8 mouse cellular contexts compared by ENCODE assay signal in the genomic region with DNA sequence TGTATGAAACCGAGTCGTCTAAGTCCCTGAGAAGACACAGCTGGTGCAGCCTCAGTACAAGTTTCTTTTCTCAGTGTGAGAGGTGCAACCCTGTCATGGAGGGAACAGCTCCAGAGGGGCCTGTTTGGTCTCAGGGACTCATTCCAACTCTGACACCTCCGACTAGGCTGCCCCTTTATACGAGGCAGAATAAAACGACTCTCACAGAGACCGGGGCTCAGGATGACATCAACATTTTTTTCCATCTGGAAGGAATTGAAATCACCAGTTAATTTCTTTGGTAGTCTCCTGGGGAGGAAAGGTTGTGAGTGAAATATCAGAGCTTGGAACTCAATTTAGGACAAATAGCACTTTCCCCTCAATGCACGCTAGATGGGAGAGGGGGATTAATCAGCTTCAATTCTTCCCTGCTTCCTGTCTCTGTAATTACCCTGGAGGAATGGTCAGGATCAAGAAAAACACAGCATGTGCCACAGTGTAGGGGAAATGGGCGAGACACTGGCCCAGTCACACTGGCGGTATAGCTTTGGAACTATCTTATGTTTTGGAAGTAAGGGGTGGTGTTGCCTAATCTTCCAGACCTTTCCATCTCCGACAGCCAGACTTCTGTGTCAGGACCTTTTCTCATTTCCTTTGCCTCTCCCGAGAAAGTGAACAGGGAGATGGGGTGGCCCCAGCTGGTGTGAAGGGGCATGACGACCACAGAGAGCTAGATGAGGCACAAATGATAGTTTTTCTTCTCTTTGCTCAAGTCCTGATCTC. TPM values are rescaled to one million over a fixed set of nuclear protein-coding genes. Genes with fewer than 3 reads are reported as not detected.
A peak's percentile ranks its signal among the peaks of the same experiment; 100 is the strongest.
DNase-seq lines count a peak whose midpoint lies in the region; ATAC-seq and TF ChIP-seq lines count a peak whose summit lies in the region.

No protein-coding gene starts in this region.

- 0 out of 2 replicates have a peak overlapping the region, but pooled peaks have one; percentile 36 for H3K27ac ChIP-seq in embryonic fibroblast, embryonic 13.5 days (ENCODE audit: insufficient read depth, low read length)
- peak overlapping the region; percentile 68 for H3K27ac ChIP-seq in heart, embryonic 15.5 days
- H3K27ac ChIP-seq in lung, embryonic 15.5 days: peak overlapping the region; percentile 91

- no peak for TF ChIP-seq POLR2A in embryonic fibroblast, embryonic 13.5 days (IDR thresholded peaks at IDR 0.05; ENCODE audit: low read depth, low read length)

- WGBS in heart, embryonic 15.5 days: 22% methylated on average over 12 of the region's 12 CpGs
- 27% methylated on average over 12 of the region's 12 CpGs for WGBS in lung, embryonic 15.5 days

- H3K36me3 ChIP-seq in heart, embryonic 15.5 days: no peaks in the 10 kb centered on the region
- H3K36me3 ChIP-seq in lung, embryonic 15.5 days: no peaks in the 10 kb centered on the region

- H3K9ac ChIP-seq in heart, embryonic 15.5 days: no peak overlapping the region
- no peak overlapping the region for H3K9ac ChIP-seq in lung, embryonic 15.5 days

- H3K4me1 ChIP-seq in embryonic fibroblast, embryonic 13.5 days (ENCODE audit: control insufficient read depth, insufficient read depth, low read length): no peaks in the 10 kb centered on the region
- H3K4me1 ChIP-seq in heart, embryonic 15.5 days (replicated peaks): peaks cover 23% of the 10 kb centered on the region
- peaks cover 26% of the 10 kb centered on the region for H3K4me1 ChIP-seq in lung, embryonic 15.5 days

- no peak overlapping the region; the same call in 1 of the 2 replicates for H3K4me2 ChIP-seq in heart, embryonic 15.5 days
- no peak overlapping the region; the same call in 1 of the 2 replicates for H3K4me2 ChIP-seq in lung, embryonic 15.5 days

- H3K4me3 ChIP-seq in embryonic fibroblast, embryonic 13.5 days (ENCODE audit: insufficient read depth, low read length): no peak overlapping the region
- no peak overlapping the region for H3K4me3 ChIP-seq in heart, embryonic 15.5 days
- H3K4me3 ChIP-seq in lung, embryonic 15.5 days: no peak overlapping the region

- TF ChIP-seq CTCF in embryonic fibroblast, embryonic 13.5 days (IDR thresholded peaks at IDR 0.05; ENCODE audit: borderline replicate concordance, insufficient read depth, low read length): no peak

- DNase-seq in embryo, embryonic 10 days (ENCODE audit: low spot score): peak; percentile 22
- DNase-seq in embryo, embryonic 9.5 days (ENCODE audit: extremely low spot score): no peak
- DNase-seq in thymus, postnatal 10 days (ENCODE audit: low spot score in 2 of 2): no peak
- DNase-seq in left cerebral cortex, adult 18-20 months (ENCODE audit: low spot score in 2 of 2): no peak
- no peak for DNase-seq in adrenal gland, postnatal 10 days

- H3K27me3 ChIP-seq in heart, embryonic 15.5 days: no peaks in the 10 kb centered on the region
- H3K27me3 ChIP-seq in lung, embryonic 15.5 days: no peaks in the 10 kb centered on the region

- no peaks in the 10 kb centered on the region for H3K9me3 ChIP-seq in heart, embryonic 15.5 days (replicated peaks)
- no peaks in the 10 kb centered on the region for H3K9me3 ChIP-seq in lung, embryonic 15.5 days

- ATAC-seq in heart, embryonic 15.5 days (replicated peaks; ENCODE audit: insufficient number of reproducible peaks, insufficient read depth, low FRiP score, low read depth): peak; percentile 86
- peak; percentile 96 for ATAC-seq in lung, embryonic 15.5 days (ENCODE audit: borderline replicate concordance, extremely low read depth, low FRiP score, low TSS enrichment)

RNA-seq across cellular contexts. Expression of a gene that starts 28.1 kb away (rescaled TPM):
- polyA plus RNA-seq in embryonic fibroblast, embryonic 13.5 days (2011; ENCODE audit: insufficient read length, low read depth, missing spikeins): 17.5 and 19.6 TPM in 2 replicates
- polyA plus RNA-seq in heart, embryonic 15.5 days (2015; fragmentation: Nextera tagmentation; extraction: Ambion mirVana): 3.7 and 4.5 TPM in 2 replicates
- 9.5 and 9.8 TPM in 2 replicates for polyA plus RNA-seq in lung, embryonic 15.5 days (2015; fragmentation: Nextera tagmentation; extraction: Ambion mirVana)
- 1 to 10 TPM; 5.8 to 7.0 TPM for total RNA-seq in left cerebral cortex, adult 18-20 months (2021)
- total RNA-seq in adrenal gland, postnatal 10 days (2021): 1 to 10 TPM; 9.1 to 9.3 TPM

RNA-seq across cellular contexts. Expression of a gene that starts 50.1 kb away (rescaled TPM):
- 23.4 and 26.4 TPM in 2 replicates for polyA plus RNA-seq in embryonic fibroblast, embryonic 13.5 days (2011; ENCODE audit: insufficient read length, low read depth, missing spikeins)
- 19.1 and 21.3 TPM in 2 replicates for polyA plus RNA-seq in heart, embryonic 15.5 days (2015; fragmentation: Nextera tagmentation; extraction: Ambion mirVana)
- polyA plus RNA-seq in lung, embryonic 15.5 days (2015; fragmentation: Nextera tagmentation; extraction: Ambion mirVana): 25.9 and 31.3 TPM in 2 replicates
- total RNA-seq in left cerebral cortex, adult 18-20 months (2021): 10 to 100 TPM; 22.7 to 24.9 TPM
- 10 to 100 TPM; 16.7 to 21.6 TPM for total RNA-seq in adrenal gland, postnatal 10 days (2021)

Comparison
In these comparisons a context has a peak if more than half of its experiments do, and no peak if none do; other contexts are left out.
1. H3K27ac ChIP-seq: peak in every context shown above with its lines; median percentile 91 in lung, embryonic 15.5 days; 68 in heart, embryonic 15.5 days; 36 in embryonic fibroblast, embryonic 13.5 days.